Mouse (Mus musculus) heart, adult 11 months (tissue): ENCODE data around the gene Mrpl4.
"Not testable (repeated sequence)": the region's sequence is repeated elsewhere in the genome, so short reads cannot be mapped to it uniquely, and the experiment has no call there.

Source experiments
- DNase-seq: peaks from one replicate; pipeline ENCODE4 v3.0.0; 2022

Mrpl4 gene

GRCm38 (mm10) chr9:21043563-21043962, 41.0 kb downstream of the Mrpl4 start:
- DNase-seq, result no peak

- not testable (repeated sequence) for DNase-seq
Measured at GRCm38 (mm10) chr9:21044785-21045184, 42.2 kb downstream of the Mrpl4 start.

- DNase-seq, result peak; percentile 4
Measured at GRCm38 (mm10) chr9:21045235-21045634, 42.7 kb downstream of the Mrpl4 start.

GRCm38 (mm10) chr9:21051578-21051977, 49.0 kb downstream of the Mrpl4 start:
- no peak for DNase-seq
